Mouse (Mus musculus): ENCODE measurements around the gene Wfdc21.

Wfdc21 gene

DNA sequence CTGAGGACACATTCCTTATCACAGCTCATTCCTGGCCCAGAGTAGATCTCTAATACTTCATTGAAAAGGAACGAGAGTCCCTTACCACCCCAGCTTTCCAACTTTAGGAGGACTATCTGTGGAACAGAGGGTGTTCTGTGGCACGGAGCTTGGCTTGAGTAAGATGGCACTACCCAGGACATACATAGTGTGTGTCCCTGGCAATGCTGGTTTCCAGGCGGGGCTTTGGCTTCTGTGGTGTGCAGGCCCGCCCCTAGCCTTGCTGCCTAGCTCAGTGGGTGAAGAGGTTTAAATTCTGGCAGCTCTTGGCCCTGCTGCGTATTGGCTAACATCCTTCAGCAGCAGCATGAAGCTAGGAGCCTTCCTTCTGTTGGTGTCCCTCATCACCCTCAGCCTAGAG, at the start of gene Wfdc21:
Gene Wfdc21, plus strand, starts transcription at position 260 of the 400 bp plus-strand sequence.
- no peak for DNase-seq (ENCODE audit: low read depth)

DNA sequence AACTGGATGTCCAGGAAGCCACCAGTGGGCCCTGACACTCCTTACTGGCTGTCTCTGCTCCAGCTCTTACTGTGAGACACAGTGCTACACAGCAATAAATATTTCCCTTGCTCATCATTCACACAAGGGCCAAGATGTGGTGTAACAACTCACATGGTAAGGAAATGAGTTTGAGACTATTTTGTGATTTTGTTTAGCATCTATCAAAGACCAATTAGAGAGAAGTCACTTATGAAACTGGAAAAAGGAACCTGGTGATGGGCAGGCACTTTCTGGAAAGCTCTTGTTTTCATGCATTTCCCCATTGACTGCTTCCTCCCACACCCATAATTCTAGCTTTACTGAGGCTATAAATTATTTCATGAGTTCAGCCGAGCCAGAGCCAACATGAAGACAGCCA, 43.0 kb upstream of the Wfdc21 start, which contains the start of gene Wfdc17:
Gene Wfdc17, plus strand, starts transcription at position 287 of the 400 bp plus-strand sequence.
- DNase-seq (ENCODE audit: low read depth): no peak

DNA sequence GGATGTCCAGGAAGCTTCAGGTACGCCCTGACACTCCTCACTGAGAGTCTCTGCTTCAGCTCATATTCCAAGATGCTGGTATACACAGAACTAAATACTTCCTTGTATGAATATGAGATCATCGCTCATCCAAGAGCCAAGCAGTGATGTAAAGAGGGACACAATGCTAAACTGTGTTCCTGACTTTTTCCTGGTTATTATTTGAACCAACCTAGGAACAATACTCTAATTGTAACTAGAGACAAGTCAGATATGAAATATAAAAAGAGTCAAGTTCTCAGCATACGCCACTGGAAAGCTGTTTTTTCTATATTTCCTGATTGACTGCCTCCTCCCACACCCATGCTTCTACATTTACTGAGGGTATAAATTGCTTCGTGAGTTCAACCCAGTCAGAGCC, 38.0 kb upstream of the Wfdc21 start, which contains the start of gene Wfdc18:
Gene Wfdc18, plus strand, starts transcription at position 301 of the 400 bp plus-strand sequence.
- DNase-seq (ENCODE audit: low read depth): no peak

DNA sequence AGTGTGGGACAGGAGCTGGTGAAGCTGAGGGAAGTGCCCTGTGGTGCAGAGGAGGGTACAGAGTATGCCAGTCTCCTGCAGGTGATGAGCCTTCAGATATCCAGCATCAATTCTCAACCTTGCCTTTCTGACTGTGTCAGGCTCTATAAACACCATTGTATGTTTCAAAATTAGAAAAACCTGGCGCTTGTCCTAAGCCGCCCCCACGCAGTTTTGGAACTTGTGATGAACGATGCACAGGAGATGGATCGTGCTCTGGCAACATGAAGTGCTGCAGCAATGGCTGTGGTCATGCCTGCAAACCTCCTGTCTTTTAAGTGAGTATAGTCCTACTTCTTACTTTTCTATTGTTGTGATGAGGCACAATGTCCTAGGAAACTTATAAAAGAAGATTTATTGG, 37.1 kb upstream of the Wfdc21 start:
- no peak for DNase-seq (ENCODE audit: low read depth)

DNA sequence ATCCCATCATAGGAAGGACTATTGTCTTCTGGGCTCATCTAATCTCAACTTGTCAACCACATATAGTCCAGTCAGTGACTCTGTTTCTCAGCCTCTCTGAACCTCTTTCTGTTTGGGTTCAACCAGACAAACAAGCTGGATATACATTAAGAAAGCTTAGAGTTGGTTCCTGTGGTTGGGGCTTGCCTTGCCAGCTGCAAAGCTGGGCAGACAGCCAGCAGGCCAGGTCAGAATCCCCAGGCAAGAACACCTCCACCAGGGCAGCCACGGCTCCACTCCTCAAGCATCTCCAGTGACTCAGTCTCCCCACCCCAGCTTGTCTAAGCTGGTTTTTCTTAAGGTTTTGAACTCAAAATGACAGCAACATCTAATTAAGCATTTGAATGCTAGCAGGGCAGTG, 34.1 kb upstream of the Wfdc21 start:
- DNase-seq (ENCODE audit: low read depth): no peak

DNA sequence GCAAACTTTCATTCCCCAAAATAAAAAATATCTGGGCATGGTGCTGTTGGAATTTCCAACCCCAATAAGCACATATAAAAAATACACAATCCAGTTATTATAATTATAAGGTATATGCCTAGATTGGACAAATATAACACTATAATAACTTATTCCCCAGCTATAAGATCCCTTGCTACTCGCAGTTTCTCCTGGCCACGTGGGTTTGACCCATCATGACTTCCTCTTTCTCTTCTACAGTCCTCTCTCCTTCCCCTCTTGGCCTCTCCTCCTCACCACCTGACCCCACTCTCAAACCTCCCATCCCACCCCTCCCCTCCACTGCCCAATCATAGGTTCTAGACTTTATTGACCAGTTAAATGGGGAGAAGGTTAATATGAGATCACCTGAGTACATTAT, 32.8 kb upstream of the Wfdc21 start:
- no peak for DNase-seq (ENCODE audit: low read depth)

DNA sequence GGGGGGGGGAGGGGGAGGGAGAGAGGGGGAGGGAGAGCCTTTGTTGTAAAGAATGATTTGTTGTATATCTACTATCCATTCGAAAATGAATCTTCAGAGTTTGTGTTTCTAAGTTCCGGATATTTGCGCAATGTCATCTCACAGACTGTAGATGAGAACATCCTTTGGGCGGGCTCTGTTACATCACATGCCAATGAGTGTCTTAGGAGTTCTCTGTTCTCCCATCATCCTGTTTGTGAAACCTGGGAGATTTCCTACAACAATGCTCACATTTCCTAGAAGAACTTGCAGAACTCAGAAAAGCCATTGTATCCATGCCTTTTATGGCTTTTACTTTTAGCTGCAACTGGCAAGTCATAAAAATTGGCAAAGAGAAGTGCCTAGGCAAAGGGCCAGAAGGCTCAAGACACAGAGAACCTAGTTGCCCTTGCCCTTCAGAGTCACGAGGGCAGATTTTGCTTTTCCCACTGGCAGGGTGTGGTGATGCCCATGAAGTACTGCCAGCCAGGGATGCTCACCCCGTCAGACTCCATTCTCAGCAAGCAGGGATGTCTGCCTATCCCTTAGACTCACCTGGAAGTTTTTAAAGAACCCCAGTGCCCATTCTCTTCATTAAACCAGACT, 29.6 kb upstream of the Wfdc21 start:
- DNase-seq (ENCODE audit: low read depth): no peak

DNA sequence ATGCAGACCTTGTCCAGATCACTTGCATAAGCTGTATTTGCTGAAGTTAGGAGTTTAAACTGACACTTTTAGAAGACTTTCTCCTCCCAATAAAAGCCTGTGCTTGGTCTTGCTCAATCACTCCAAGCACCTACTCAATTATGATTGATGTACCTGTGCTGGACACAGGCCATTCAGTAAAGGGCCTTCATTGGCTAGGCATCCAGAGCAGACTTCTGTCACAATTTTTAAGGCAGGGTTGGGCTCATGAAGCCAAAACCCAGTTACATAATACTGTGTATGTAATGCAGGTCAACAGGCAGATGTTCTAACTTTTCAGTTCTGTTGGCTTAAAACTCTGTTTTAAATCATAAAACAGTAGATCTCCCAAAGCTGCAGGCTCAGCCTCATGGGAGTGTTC, 26.0 kb upstream of the Wfdc21 start:
- DNase-seq (ENCODE audit: low read depth): no peak

DNA sequence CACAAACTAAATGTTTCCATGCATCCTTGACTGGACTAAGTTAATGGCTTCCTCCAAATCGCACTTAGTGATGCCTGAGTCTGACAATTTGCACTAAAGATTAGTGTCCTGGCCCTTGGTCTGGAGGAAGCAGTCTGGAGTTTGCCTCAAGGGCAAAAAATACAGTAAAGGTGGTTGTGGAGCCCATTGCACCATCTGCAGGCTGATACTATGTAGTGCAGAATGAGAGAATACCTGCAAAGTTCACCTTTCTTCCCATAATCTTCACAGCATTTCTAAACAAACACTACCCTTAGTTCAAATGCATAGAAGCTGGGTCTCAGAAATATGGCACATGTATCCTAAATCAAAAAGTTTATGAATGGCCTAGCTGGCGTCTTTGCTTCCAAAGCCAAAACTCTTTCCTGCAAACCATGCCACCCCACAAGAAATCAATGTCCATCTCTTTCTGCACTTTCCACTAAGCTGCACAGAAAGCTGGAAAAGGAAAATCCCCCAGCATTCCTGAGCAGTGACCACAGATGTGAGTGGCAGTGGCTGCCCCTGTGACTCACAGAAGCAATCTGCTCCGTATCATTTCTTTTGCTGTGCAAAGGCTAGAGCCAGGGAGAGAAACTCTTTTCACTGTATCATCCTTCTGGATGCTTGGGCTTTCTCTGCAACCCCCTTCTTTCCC, 17.8 kb upstream of the Wfdc21 start:
- no peak for DNase-seq (ENCODE audit: low read depth)

DNA sequence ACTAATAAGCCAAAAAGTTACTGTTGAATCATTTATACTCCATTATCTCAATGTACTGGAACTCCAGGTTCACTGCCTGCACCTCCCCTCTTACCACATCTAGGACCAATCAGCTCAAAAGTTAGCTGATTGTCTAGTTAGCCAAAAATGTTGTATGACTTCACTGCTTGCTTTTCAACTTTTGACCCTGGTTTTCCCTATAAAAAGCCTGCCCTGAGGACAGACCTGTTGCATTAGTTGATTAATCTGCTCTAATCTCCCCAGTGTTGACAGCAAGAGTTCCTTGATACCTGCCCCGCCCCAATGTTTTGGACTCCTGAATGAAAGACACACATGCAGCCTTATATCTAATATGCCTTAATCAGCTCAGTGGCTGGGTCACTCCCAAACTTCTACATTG, 15.6 kb upstream of the Wfdc21 start:
- DNase-seq (ENCODE audit: low read depth): no peak

DNA sequence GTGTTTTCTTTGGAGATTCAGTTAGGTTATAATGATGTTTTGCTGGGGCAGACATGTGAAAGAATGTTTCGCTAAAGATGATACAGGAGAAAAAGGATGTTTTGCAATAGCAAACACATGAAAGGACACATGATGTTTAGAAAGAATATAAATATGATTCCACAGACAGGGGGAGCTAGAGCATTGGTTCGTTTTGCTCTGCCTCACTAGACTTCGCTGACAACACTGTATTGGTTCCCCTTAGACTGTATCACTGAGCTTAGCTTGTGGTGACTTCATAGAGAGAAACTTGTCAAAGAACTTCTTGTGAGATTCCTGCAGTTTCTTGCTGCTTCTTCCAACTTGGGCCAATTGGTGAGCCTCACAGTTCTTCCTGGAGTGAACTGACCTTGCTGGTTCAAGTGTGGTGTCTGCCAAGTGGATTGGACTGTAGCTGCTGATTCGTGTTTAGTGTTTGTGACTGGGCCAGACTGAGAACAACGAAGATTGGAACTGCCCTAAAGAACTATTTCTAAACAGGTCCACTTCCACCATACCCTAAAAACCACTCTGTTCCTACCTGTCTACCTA, 13.6 kb upstream of the Wfdc21 start:
- no peak for DNase-seq (ENCODE audit: low read depth)

DNA sequence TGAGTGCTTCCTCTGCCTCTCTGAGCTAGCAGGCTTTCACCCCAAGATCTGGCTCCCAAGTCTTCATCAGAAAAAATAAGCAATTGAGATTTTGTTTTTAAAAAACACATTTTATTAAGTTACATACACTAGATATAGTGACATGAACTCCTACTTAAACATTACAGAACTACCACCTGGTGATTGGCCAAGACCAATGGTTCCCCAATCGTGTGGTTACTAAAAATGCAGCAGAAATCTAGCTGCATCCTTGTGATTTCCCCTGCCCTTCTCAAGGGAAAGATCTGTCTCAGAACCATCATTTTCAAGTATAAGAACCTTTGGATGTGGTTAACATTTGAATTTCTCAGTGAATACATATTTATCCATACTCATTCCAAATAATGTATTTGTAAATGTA, 12.5 kb upstream of the Wfdc21 start:
- no peak for DNase-seq (ENCODE audit: low read depth)

DNA sequence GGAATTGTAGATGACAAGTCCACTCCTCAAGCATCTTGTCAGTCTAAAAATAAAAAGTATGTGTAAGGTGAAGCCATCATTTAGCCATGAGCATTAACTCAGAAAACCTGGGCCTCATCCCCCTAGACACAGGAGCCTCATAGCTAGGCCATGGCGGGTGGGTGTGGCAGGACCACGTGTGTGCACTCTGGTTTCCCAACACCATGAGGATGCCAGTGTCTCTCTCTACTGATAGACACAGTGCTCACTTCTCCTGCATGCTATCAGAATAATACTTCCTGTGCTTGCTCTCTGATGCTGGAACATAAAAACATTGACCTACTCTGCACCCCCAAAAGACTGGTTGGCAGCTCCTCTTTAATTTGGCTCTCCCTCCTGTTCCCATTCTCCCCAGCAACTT, 10.9 kb upstream of the Wfdc21 start:
- DNase-seq (ENCODE audit: low read depth): no peak

DNA sequence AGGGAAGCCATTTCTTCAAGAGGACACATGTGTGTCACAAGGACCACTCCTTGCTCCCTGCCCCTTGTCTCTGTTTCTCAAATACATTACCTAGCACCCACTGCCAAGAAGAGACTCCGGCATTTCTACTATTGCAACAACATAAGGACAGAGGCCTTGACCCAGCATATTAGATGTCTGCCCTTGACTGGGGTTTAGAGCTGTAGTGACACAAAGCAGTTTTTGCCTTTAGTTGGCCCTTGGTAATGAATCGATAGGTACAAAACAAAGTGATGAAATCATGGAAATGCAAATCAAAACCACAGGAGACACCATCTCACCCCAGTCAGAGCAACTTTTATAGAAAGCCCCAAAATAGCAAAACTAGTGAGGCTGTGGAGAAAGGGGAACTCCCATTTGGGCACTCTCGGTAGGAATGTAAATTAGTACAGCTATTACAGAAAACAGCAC, 9.6 kb upstream of the Wfdc21 start:
- no peak for DNase-seq (ENCODE audit: low read depth)

DNA sequence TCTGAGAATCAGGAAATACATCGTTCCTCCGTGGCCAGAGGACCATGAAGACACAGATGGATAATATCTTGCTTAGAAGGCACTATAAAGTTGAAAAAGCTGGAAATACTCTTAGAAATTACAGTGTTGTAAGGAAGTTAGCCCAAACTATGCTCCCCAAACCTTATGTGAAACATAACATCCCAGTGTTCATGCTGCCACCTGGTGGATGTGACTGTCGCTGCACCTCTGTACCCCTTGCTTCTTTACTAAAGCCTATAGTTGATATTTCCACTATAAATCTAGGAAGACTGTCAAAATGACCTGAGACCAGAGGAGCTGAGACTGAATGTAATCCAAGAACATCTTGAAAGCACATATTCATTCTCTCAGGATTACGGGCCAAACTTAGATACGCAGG, 7.5 kb upstream of the Wfdc21 start:
- DNase-seq (ENCODE audit: low read depth): peak; percentile 29

DNA sequence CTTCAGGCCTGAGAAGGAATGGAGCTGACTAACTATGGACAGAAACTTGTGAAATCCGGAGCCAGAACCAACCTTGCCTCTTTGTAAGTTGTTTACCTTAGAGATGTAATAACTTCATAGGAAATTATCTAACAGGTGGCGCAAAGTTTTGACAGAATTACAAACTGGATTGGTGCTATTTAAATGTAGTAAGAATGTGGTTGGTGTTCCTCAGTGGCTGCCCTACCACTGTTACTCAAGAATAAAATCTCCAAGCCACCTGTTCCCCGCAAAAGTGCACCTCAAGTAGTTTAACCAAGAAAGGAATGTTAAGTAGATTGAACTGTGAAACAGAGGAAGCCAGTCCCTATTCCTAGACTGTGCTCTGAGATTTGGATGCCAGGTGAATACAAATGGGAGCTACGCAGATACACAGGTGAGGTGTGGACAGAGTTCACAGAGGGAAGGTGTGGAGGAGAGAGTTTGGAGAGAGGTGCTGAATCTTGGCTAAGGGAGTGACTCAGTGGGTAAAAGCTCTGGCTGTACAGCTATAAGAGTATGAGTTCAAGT, 6.2 kb upstream of the Wfdc21 start:
- DNase-seq (ENCODE audit: low read depth): no peak

DNA sequence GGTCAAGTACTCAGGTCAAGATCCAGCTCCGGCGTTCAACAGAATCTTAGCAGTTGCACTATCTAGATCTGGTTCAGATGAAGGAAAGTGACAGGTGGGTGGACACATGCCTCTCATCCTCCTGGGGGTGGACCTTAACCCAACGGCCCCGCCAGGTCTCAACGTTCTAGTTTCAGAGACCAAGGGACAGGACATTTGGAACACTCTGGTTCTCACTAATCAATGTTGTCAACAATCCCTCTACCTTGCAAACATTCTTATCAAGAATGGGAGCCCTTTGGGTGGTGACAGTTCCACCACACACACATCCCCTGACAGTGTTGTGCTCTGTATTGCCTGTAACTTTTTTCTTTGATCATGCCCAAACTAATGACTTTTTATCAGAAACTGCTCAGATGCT, 4.9 kb upstream of the Wfdc21 start:
- DNase-seq (ENCODE audit: low read depth): no peak

DNA sequence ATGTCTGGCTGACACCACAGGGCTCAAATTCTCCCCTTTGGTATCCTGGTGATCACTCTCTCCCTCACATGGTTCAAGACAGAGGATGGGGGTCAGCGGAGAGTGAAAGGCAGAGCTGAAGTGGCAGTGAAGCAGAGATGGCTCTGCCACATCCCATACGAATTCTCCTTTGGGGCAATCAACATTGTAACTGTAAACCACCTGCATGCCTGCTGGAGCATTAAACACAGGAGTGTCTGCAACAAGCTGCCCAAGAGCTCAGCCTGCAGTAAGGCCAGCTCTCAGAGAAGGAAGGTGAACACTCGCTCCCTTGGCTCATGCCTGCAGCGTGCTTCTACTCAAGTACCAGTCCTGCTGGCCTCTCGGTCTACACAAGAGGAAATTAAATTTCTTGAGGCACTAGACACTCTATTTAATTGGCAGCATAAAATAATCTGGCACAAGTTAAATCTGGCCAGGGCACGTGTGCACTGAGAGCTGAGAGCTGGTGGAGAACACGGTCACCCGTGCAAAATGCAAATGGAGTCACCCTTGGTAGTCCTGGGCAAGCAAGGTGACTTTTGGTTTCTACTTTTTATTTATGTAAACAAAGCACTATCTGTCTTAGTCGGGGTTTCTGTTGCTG, 3.9 kb upstream of the Wfdc21 start:
- DNase-seq (ENCODE audit: low read depth): no peak

DNA sequence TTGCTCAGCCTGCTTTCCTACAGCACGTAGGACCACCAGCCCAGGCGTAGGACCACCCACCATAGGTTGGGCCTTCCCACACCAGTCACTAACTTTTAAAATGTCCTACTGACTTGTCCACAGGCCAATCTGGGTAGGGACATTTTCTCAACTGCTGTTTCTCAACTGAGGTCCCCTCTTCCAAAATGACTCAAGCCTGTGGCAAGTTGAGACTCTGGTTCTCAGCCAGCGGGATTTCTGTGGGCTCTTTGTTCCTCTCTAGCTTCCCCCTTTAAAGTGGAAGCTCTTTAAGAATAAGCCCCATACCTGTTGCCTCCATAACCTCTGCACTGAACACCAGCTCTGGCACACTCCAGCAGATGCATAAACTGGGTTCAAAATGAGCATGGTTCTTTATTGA, 3.2 kb upstream of the Wfdc21 start:
- no peak for DNase-seq (ENCODE audit: low read depth)

DNA sequence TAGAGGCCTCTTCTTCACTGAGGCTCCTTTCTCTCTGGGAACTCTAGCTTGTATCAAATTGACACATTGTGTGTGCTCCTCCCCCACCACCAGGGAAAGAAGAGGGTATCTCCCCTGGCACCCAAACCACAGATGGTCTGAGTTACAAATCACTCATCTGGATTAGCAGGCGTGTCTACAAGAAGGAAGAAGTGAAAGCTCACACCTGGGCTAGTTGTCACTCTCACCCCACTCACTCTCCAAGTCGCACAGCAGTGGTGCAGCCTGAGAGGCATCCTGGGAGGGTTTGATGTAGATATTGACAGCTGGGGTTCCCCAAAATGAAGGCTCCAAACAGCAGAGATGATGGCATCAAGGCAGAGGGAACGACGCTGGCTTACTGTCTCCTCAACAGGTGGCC, 588 bp upstream of the Wfdc21 start:
- no peak for DNase-seq (ENCODE audit: low read depth)

DNA sequence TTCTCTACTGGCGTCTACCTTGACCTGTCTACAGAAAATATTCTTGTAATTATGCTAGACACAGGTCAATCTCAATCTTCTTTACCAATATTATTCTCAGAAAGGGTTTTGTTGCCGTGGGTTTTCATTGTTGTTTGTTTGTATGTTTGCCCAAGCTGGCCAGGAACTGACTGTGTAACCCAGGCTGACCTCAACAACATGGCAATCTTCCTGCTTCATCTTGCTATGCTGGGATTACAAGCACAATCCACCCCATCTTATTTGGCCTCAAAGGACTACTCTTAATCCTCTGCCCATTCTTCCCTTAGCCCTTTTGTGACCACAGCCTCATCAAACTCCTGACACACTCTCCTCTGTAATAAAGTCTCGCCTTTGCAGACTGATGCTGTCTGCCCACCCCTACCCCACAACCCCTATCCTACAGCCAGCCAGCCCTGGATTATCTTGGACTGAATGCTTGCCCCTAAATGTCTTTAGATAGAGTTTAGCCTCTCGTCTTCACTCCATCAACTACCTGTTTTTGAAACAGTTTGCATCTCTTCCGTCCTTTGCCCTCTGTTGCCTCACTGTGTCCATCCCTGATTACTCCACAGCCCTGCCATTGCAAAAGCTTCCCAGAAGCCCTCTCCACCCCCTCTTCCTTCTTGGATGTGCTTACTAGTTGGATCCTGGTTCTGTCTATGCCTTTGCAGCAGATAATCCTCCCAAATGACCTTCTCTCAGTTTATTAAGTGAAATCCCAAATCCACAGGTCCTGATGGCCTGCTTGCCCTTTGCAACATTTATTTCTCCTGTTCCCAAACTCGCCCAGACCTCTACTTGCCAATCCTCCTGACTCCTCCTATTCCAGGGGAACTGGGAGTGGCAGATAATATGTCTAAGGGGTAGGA, 881 bp downstream of the Wfdc21 start:
- DNase-seq (ENCODE audit: low read depth): no peak

All from c-Kit-positive CD71-positive TER-119-negative erythroid progenitor cells, embryonic 14.5 days (primary cell).